Mouse (Mus musculus): Measurements from ENCODE around the gene Rusc2.

DNA sequence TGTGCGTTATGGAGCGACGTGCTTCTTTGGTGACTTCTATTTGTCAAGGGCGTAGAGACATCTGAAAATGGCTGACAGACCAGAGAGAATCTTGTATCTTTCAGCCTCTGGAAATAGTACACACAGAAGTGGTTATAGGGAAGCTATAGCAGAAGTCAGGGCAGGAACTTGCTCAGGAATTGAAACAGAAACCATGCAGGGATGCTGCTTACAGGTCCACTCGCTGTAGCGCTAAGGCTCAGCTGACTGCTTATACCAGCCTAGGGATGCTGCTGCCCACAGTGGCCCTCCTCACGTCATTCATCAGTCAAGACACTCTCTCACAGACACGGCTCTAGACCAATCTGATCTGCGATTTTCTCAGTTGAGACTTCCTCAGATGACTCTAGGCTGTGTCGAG lies 88.5 kb downstream of the Rusc2 start:
- TF ChIP-seq CTCF (IDR thresholded peaks at IDR 0.05; ENCODE audit: low read depth, low read length) = no peak
- no peak for TF ChIP-seq GATA1 (IDR thresholded peaks at IDR 0.05; ENCODE audit: borderline replicate concordance, low read length)
- TF ChIP-seq POLR2AphosphoS5 (IDR thresholded peaks at IDR 0.05; ENCODE audit: insufficient replicate concordance, low read depth, low read length) = no peak
- no peak for TF ChIP-seq TAL1 (conservative IDR thresholded peaks at IDR 0.05; ENCODE audit: low read depth, low read length)

Measured in G1E (cell line).